ENCODE assay signal across 16 mouse cellular contexts in the genomic region with DNA sequence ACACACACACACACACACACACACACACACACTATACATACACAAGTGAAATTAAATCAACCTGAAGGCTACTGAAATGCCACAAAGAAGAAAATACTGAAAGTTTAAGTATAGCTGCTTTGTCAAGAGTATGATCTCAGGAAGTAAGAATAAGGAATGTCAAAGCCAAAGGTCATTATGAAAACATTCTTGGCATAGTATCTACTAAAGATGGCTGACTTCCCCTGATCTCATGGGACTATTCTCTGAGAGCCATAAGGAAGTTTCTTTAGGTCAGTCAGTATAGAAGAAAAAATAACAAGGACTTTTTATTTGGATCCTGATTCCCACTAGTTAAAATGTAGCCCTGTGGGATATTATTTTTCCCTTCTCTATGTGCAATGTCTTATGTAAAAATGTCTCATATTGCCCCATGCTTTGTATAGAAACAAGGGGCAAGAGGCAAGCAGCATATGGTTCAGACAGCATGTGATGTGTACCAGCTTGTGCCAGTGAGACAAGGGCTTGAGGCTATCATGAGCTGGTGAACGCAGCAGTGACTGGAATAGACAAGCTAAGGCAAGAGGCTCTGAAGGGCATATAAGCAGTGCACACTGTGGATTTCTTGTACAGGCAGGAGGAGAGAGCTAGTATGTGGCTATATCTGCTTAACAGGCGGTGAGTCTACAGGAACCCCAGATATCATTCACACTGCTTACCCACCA. TPM values are rescaled to one million over a fixed set of nuclear protein-coding genes. Genes with fewer than 3 reads are reported as not detected.
DNase-seq lines count a peak whose midpoint lies in the region; ATAC-seq and TF ChIP-seq lines count a peak whose summit lies in the region.
"Had no signal": no experiment of that assay in that cellular context is flagged by ENCODE, and none has a peak within 500 bp of the region (broad histone marks: within the 10 kb centered on the region; RNA-seq: fewer than 3 reads in every experiment).

No protein-coding gene starts in this region.

- no peak for TF ChIP-seq CTCF in hindbrain, postnatal 0 days (IDR thresholded peaks at IDR 0.05; ENCODE audit: low read depth)

- DNase-seq in kidney, postnatal 4 days: no peak
- DNase-seq in retina, postnatal 1 day: peak; percentile 57
- no peak for DNase-seq in retina, embryonic 14.5 days (ENCODE audit: low spot score)
- peak; percentile 45 for DNase-seq in cerebellum, adult 9-11 months
- peak; percentile 34 for DNase-seq in hindbrain, postnatal 0 days (ENCODE audit: low spot score)
- no peak for DNase-seq in heart, postnatal 36 days
- no peak for DNase-seq in layer of hippocampus, adult 8-10 months (ENCODE audit: low spot score in 2 of 2)
- DNase-seq: layer of hippocampus, adult 9-11 months; lung, adult 2 months had no signal

- H3K4me2 ChIP-seq in kidney, embryonic 16.5 days (replicated peaks; ENCODE audit: low read depth, low read length): no peak overlapping the region
- no peak overlapping the region for H3K4me2 ChIP-seq in hindbrain, postnatal 0 days (ENCODE audit: low read depth, low read length)
- H3K4me2 ChIP-seq: limb, embryonic 12.5 days had no signal

- no peak overlapping the region for H3K9ac ChIP-seq in kidney, embryonic 16.5 days (replicated peaks; ENCODE audit: low read length)
- H3K9ac ChIP-seq in hindbrain, postnatal 0 days (replicated peaks; ENCODE audit: low read length): no peak overlapping the region
- H3K9ac ChIP-seq: limb, embryonic 12.5 days had no signal

- no peaks in the 10 kb centered on the region for H3K36me3 ChIP-seq in kidney, embryonic 16.5 days (ENCODE audit: insufficient read depth, low read length)
- no peaks in the 10 kb centered on the region for H3K36me3 ChIP-seq in hindbrain, postnatal 0 days (ENCODE audit: insufficient read depth, low read length)
- H3K36me3 ChIP-seq: limb, embryonic 12.5 days had no signal

- peak overlapping the region; percentile 58; the same call in 1 of the 2 replicates for H3K27ac ChIP-seq in kidney, embryonic 16.5 days (ENCODE audit: low read length)
- no peak overlapping the region for H3K27ac ChIP-seq in hindbrain, postnatal 0 days
- H3K27ac ChIP-seq: limb, embryonic 12.5 days had no signal

- H3K27me3 ChIP-seq in kidney, embryonic 16.5 days (ENCODE audit: insufficient read depth, low read length): no peaks in the 10 kb centered on the region
- H3K27me3 ChIP-seq in hindbrain, postnatal 0 days (ENCODE audit: insufficient read depth, low read length): no peaks in the 10 kb centered on the region
- H3K27me3 ChIP-seq: limb, embryonic 12.5 days; Patski had no signal

- 76% methylated on average over 2 of the region's 2 CpGs for WGBS in kidney, embryonic 16.5 days
- WGBS in hindbrain, postnatal 0 days: 76% methylated on average over 2 of the region's 2 CpGs

- H3K4me3 ChIP-seq in kidney, embryonic 16.5 days (ENCODE audit: low read length): no peak overlapping the region
- no peak overlapping the region for H3K4me3 ChIP-seq in hindbrain, postnatal 0 days (ENCODE audit: low read length)
- H3K4me3 ChIP-seq: limb, embryonic 12.5 days had no signal

- no peaks in the 10 kb centered on the region for H3K9me3 ChIP-seq in kidney, embryonic 16.5 days (ENCODE audit: low read length)
- no peaks in the 10 kb centered on the region for H3K9me3 ChIP-seq in hindbrain, postnatal 0 days (ENCODE audit: low read length)
- H3K9me3 ChIP-seq: limb, embryonic 12.5 days had no signal

- no peak for ATAC-seq in kidney, embryonic 16.5 days (ENCODE audit: low FRiP score, low TSS enrichment)
- peak; percentile 76 for ATAC-seq in hindbrain, postnatal 0 days
- ATAC-seq: intestine, postnatal 0 days; Patski had no signal

- H3K4me1 ChIP-seq in kidney, embryonic 16.5 days (ENCODE audit: insufficient read depth, low read length): 0 out of 2 replicates have a peak, but pooled peaks cover 2% of the 10 kb centered on the region
- H3K4me1 ChIP-seq in hindbrain, postnatal 0 days (ENCODE audit: insufficient read depth, low read length): no peaks in the 10 kb centered on the region
- H3K4me1 ChIP-seq: limb, embryonic 12.5 days had no signal

- intact Hi-C loops in heart, postnatal 36 days (cut with DNase I): no loop called here

RNA-seq across cellular contexts. Expression of a gene that starts 36.2 kb away (rescaled TPM):
- polyA plus RNA-seq in kidney, embryonic 16.5 days (2015; fragmentation: Nextera tagmentation; extraction: Ambion mirVana): 1.1 and 1.5 TPM in 2 replicates
- total RNA-seq in hindbrain, postnatal 0 days (2014; rRNA removed): 21.0 and 21.4 TPM in 2 replicates
- 15.3 and 16.6 TPM in 2 replicates for polyA plus RNA-seq in hindbrain, postnatal 0 days (2015; fragmentation: Nextera tagmentation; extraction: Ambion mirVana)
- not detected for total RNA-seq in heart, postnatal 36 days (2021)
- 10 to 100 TPM; 22.8 to 26.8 (median 25.9) TPM for total RNA-seq in layer of hippocampus, adult 8-10 months (2022)
- total RNA-seq: adrenal gland, adult 18-20 months; megakaryocyte-erythroid progenitor cell, adult 5-6 weeks had no signal
- polyA plus RNA-seq: Patski; thymus, postnatal 0 days had no signal

Comparison
In these comparisons a context has a peak if more than half of its experiments do, and no peak if none do; other contexts are left out.
1. DNase-seq: peak in retina, postnatal 1 day (single experiment), cerebellum, adult 9-11 months (single experiment) and hindbrain, postnatal 0 days (single experiment); none in kidney, postnatal 4 days (0 of 2), retina, embryonic 14.5 days (single experiment), heart, postnatal 36 days (0 of 2) and layer of hippocampus, adult 8-10 months (0 of 2).
2. RNA of a gene that starts 36.2 kb away (total RNA-seq): 22.8 to 26.8 TPM in layer of hippocampus, adult 8-10 months and 21.0 to 21.4 TPM in hindbrain, postnatal 0 days; not detected in heart, postnatal 36 days; every median in the first group is over 10 times any median in the second.